ENCODE assay signal across 20 mouse cellular contexts in the genomic region with DNA sequence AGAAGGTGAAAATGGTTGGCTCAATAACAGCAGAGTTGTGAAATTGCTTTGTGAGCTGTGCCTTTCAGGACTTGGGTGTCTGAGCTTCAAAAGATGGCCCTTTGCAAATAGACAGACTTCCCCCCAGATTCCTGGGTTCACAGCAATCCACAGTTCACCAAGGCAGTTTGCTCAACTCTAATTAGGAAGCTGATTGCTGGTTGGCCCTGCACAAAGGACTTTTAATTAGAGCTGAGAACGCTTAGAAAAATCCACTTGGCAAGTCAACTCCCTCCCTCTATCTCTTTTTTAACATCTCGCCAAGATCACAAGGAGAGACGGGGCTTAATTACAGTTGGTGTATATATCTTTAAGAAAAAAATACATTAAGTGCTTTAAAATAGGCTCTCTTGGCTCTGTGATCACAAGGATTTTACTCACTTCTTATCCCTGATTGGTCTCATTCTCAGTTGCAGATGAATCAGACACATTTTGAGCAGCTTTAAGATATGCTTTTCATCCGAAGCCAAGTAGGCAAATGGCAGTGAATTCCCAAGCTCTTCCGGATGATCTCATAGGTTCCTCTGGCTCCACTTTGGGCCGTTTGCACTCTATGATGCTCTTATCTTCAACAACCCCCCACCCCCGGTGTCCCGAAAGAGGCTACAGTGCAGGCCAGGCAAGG. TPM values are rescaled to one million over a fixed set of nuclear protein-coding genes. Genes with fewer than 3 reads are reported as not detected.
A peak's percentile ranks its signal among the peaks of the same experiment; 100 is the strongest.
DNase-seq lines count a peak whose midpoint lies in the region; ATAC-seq and TF ChIP-seq lines count a peak whose summit lies in the region.
"Had no signal": no experiment of that assay in that cellular context is flagged by ENCODE, and none has a peak within 500 bp of the region (broad histone marks: within the 10 kb centered on the region; RNA-seq: fewer than 3 reads in every experiment).

No protein-coding gene starts in this region.

- no peak for TF ChIP-seq POLR2A in cerebellum, adult 2 months (IDR thresholded peaks at IDR 0.05; ENCODE audit: borderline replicate concordance, insufficient read depth, low read length)

- DNase-seq in frontal cortex, postnatal 25 days (ENCODE audit: low spot score in 2 of 2), result no peak
- DNase-seq in lung, postnatal 4 days, result no peak
- no peak for DNase-seq in forebrain, embryonic 10.5 days (ENCODE audit: extremely low spot score, low spot score)
- DNase-seq in retina, embryonic 14.5 days (ENCODE audit: low spot score), result peak; percentile 20
- DNase-seq in embryo, embryonic 9.5 days (ENCODE audit: extremely low spot score), result no peak
- no peak for DNase-seq in cerebellum, adult 2 months
- DNase-seq: cerebellum, adult 8-10 months; embryo, embryonic 11 days; gastrocnemius, postnatal 10 days; heart, adult 2 months; kidney, adult 11 months; kidney, postnatal 25 days; liver, embryonic 13.5 days; spleen, adult 18-20 months; thymus, postnatal 25 days had no signal

- ATAC-seq in frontal cortex, adult (ENCODE audit: low TSS enrichment), result peak; percentile 93
- peak; percentile 63; the same call in 1 of the 2 replicates for ATAC-seq in lung, embryonic 16.5 days (ENCODE audit: low read depth)

- no peak overlapping the region for H3K9ac ChIP-seq in lung, embryonic 16.5 days (ENCODE audit: low read length)
- H3K9ac ChIP-seq: hindbrain, embryonic 14.5 days; liver, embryonic 13.5 days had no signal

- H3K4me3 ChIP-seq in lung, embryonic 16.5 days (ENCODE audit: low read length), result no peak overlapping the region
- no peak overlapping the region for H3K4me3 ChIP-seq in forebrain, embryonic 10.5 days
- no peak overlapping the region for H3K4me3 ChIP-seq in cerebellum, adult 2 months (replicated peaks; ENCODE audit: insufficient read depth, low read depth, low read length)
- H3K4me3 ChIP-seq: heart, adult 2 months; limb, embryonic 10.5 days; liver, embryonic 13.5 days; megakaryocyte, embryonic 14.5 days had no signal

- H3K27ac ChIP-seq in lung, embryonic 16.5 days (ENCODE audit: low read length), result no peak overlapping the region
- H3K27ac ChIP-seq in forebrain, embryonic 10.5 days, result peak overlapping the region; percentile 8; the same call in 1 of the 2 replicates
- no peak overlapping the region for H3K27ac ChIP-seq in cerebellum, adult 2 months (ENCODE audit: insufficient read depth, low read length)
- H3K27ac ChIP-seq: heart, adult 2 months; hindbrain, embryonic 14.5 days; limb, embryonic 10.5 days; liver, embryonic 13.5 days had no signal

- TF ChIP-seq CTCF in cerebellum, adult 2 months (IDR thresholded peaks at IDR 0.05; ENCODE audit: borderline replicate concordance, insufficient read depth, low read depth, low read length), result no peak

- H3K4me1 ChIP-seq in lung, embryonic 16.5 days (replicated peaks; ENCODE audit: control insufficient read depth, insufficient read depth, low read length), result peaks cover 5% of the 10 kb centered on the region
- H3K4me1 ChIP-seq in forebrain, embryonic 10.5 days, result peaks cover 47% of the 10 kb centered on the region
- H3K4me1 ChIP-seq in cerebellum, adult 2 months (ENCODE audit: control insufficient read depth, insufficient read depth, low read length), result no peaks in the 10 kb centered on the region

- no peaks in the 10 kb centered on the region for H3K27me3 ChIP-seq in lung, embryonic 16.5 days (ENCODE audit: control insufficient read depth, insufficient read depth, low read depth, low read length)
- peaks cover 8% of the 10 kb centered on the region for H3K27me3 ChIP-seq in forebrain, embryonic 10.5 days (ENCODE audit: poor library complexity, severe bottlenecking)
- H3K27me3 ChIP-seq in cerebellum, adult 2 months (ENCODE audit: control insufficient read depth, insufficient read depth, low read length), result no peaks in the 10 kb centered on the region
- H3K27me3 ChIP-seq: liver, embryonic 13.5 days had no signal

- no peaks in the 10 kb centered on the region for H3K9me3 ChIP-seq in lung, embryonic 16.5 days (ENCODE audit: control insufficient read depth, low read length)
- no peaks in the 10 kb centered on the region for H3K9me3 ChIP-seq in forebrain, embryonic 10.5 days
- H3K9me3 ChIP-seq: limb, embryonic 10.5 days; liver, embryonic 13.5 days; megakaryocyte, embryonic 14.5 days had no signal

- 37% methylated on average over 8 of the region's 8 CpGs for WGBS in lung, embryonic 16.5 days
- WGBS in forebrain, embryonic 10.5 days, result 50% methylated on average over 8 of the region's 8 CpGs
- WGBS in cerebellum, adult 2 months, result 63% methylated on average over 8 of the region's 8 CpGs

- no peaks in the 10 kb centered on the region for H3K36me3 ChIP-seq in lung, embryonic 16.5 days (ENCODE audit: control insufficient read depth, insufficient read depth, low read length)
- no peaks in the 10 kb centered on the region for H3K36me3 ChIP-seq in forebrain, embryonic 10.5 days (replicated peaks)
- H3K36me3 ChIP-seq: limb, embryonic 10.5 days; liver, embryonic 13.5 days had no signal

- H3K4me2 ChIP-seq in lung, embryonic 16.5 days (ENCODE audit: low read depth, low read length), result no peak overlapping the region
- H3K4me2 ChIP-seq: hindbrain, embryonic 14.5 days; liver, embryonic 13.5 days had no signal

RNA-seq across cellular contexts. Expression of a gene that starts 49.7 kb away (rescaled TPM):
- polyA plus RNA-seq in lung, embryonic 16.5 days (2015; fragmentation: Nextera tagmentation; extraction: Ambion mirVana), result 6.7 and 7.7 TPM in 2 replicates
- 7.1 and 7.3 TPM in 2 replicates for polyA plus RNA-seq in forebrain, embryonic 10.5 days (2016; fragmentation: Nextera tagmentation; extraction: Ambion mirVana)
- polyA plus RNA-seq in cerebellum, adult 2 months (2012; rRNA removed), result 4.6 and 4.7 TPM in 2 replicates
